Mouse (Mus musculus): ENCODE data around the gene Stfa2l1. TPM values are rescaled to one million over a fixed set of nuclear protein-coding genes. Genes with fewer than 3 reads are reported as not detected.
"Not testable (repeated sequence)": the region's sequence is repeated elsewhere in the genome, so short reads cannot be mapped to it uniquely, and the experiment has no call there.

Stfa2l1 gene
- polyA plus RNA-seq (2015; fragmentation: Nextera tagmentation; extraction: Ambion mirVana), result 0.79 and 1.4 TPM in 2 replicates

DNA sequence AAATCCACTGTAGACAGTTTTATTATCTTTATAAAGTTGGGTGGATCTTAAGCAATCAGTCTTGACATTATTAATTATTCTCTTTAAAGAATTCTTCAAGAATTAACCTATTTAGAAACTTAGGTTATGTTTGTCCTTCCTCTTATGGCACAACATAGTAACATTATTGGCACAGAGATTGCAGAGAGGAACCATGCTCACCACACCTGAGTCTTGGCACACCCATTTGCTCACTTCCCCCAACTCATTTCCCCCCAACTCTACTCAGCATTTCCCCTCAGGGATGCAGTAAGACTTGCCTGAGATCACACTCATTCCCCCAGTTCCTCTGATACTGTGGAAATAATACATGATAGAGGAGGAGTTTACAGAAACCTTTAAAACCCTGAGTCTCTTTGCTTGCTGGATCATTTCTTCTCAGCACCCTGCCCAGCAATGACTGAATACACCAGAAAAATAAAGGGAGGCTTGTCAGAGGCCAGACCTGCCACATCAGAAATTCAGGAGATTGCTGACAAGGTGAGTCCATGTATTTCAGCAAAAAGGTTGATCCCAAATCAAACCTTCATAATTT, at the start of gene Stfa2l1:
Gene Stfa2l1, plus strand, starts transcription at position 410 of the 574 bp plus-strand sequence.
- Histone ChIP-seq H3K9me3 (replicated peaks) (no peaks in the 10 kb centered on the region), H3K27me3 (no peaks in the 10 kb centered on the region), H3K4me3 (no peak within 1 kb of the TSS), H3K36me3 (no peaks in the 10 kb centered on the region), H3K4me2 (no peak within 1 kb of the TSS), H3K27ac (no peak within 1 kb of the TSS), H3K9ac (no peak within 1 kb of the TSS), H3K4me1 (replicated peaks) (no peaks in the 10 kb centered on the region)
- no peak for ATAC-seq (replicated peaks; ENCODE audit: insufficient number of reproducible peaks, insufficient read depth, low FRiP score, low read depth)

DNA sequence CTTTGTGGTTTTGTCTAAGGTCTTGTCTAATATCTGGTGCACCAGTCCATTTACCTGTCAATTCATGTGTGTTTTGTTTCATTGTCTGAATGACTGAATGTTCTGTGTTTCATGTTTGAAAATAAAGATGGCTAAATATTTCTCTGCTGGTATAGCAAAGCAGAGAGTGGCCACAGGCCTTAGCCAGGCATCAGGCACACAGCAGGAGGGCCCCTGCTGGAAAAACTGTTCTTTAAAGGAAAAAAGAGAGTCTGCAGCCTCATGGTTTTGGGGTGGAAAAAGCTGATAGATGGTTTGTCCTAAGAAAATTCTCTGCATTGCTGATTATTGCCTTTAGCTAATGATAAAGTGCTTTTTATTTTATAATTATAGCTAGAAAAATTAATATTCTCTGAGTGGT, 45.1 kb upstream of the Stfa2l1 start:
- H3K27me3 ChIP-seq; H3K4me3 ChIP-seq; H3K27ac ChIP-seq; H3K4me2 ChIP-seq; H3K4me1 ChIP-seq (replicated peaks); H3K9ac ChIP-seq; H3K9me3 ChIP-seq (replicated peaks); H3K36me3 ChIP-seq; ATAC-seq (replicated peaks; ENCODE audit: insufficient number of reproducible peaks, insufficient read depth, low FRiP score, low read depth): not testable (repeated sequence)

DNA sequence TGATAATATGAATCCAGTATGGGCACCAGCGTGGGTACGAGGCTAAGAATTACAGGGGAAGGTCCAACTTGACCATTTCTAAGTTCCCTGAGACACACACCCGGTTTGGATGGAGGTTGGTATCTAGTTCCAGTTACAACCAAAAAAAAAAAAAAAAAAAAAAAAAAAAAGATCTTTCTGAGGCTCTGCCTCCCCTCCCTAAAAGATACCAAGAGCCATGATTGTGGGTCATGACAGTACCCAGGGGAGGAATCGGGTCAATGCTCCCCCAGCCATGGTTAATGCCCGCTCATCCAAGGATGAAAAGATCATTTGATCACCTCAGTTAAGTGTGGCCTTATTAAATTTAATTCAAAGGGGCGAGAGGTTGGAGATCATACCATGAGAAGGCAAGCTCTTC, 40.9 kb upstream of the Stfa2l1 start:
- not testable (repeated sequence) for H3K4me3 ChIP-seq; H3K9ac ChIP-seq; H3K36me3 ChIP-seq; H3K4me2 ChIP-seq; H3K27me3 ChIP-seq; H3K27ac ChIP-seq; ATAC-seq (replicated peaks; ENCODE audit: insufficient number of reproducible peaks, insufficient read depth, low FRiP score, low read depth); H3K4me1 ChIP-seq (replicated peaks); H3K9me3 ChIP-seq (replicated peaks)
- 85% methylated on average over 6 of the region's 6 CpGs for WGBS

DNA sequence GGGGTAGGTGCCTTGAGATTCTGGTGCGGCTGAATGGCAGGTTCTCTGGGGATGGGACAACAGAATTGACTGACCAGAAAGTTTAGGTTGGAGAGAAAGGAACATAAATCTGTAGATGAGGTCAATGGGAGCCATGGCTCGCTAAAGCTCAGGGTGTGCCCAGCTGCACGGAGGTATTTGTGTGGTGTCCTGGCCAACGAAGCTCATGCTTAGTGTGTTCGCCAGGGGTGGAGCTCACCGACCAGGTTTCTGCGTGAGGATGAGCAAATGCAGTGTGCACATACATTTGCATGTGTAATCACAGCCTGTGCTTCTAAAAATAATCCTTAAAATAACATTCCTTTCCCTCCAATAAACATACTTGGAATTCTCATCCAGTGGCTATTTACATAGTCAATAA, 28.5 kb upstream of the Stfa2l1 start:
- H3K9ac ChIP-seq, result no peak overlapping the region
- H3K4me2 ChIP-seq, result no peak overlapping the region
- H3K4me3 ChIP-seq, result no peak overlapping the region
- WGBS, result 72% methylated on average over 7 of the region's 7 CpGs
- no peaks in the 10 kb centered on the region for H3K9me3 ChIP-seq (replicated peaks)
- no peaks in the 10 kb centered on the region for H3K36me3 ChIP-seq
- no peak overlapping the region for H3K27ac ChIP-seq
- no peak for ATAC-seq (replicated peaks; ENCODE audit: insufficient number of reproducible peaks, insufficient read depth, low FRiP score, low read depth)
- H3K27me3 ChIP-seq, result no peaks in the 10 kb centered on the region
- no peaks in the 10 kb centered on the region for H3K4me1 ChIP-seq (replicated peaks)

DNA sequence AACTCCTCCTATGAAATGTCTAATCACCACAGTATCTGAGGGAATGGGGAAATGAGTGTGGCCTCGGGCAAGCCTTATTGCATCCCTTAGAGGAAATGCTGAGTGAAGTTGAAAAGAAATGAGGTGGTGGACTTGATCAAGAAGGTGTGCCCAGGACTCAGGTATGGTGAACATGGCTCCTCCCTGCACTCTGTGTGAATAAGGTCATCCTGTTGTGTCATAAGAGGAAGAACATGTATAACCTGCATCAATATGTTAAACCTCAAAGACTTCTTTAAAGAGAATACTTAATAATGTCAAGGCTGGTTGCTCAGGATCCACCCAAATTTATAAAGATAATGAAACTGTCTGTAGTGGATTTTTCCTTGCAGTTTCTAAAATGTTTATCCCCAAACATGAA, 25.5 kb upstream of the Stfa2l1 start, which contains the start of gene Csta1:
Gene Csta1, minus strand, starts transcription at position 101 of the 400 bp plus-strand sequence.
- 61% methylated on average over 1 of the region's 1 CpGs for WGBS
- Histone ChIP-seq H3K9me3 (replicated peaks) (no peaks in the 10 kb centered on the region), H3K27me3 (no peaks in the 10 kb centered on the region), H3K4me3 (no peak within 1 kb of the TSS), H3K9ac (no peak within 1 kb of the TSS), H3K4me1 (replicated peaks) (no peaks in the 10 kb centered on the region), H3K36me3 (no peaks in the 10 kb centered on the region), H3K4me2 (no peak within 1 kb of the TSS), H3K27ac (no peak within 1 kb of the TSS)
- no peak for ATAC-seq (replicated peaks; ENCODE audit: insufficient number of reproducible peaks, insufficient read depth, low FRiP score, low read depth)

DNA sequence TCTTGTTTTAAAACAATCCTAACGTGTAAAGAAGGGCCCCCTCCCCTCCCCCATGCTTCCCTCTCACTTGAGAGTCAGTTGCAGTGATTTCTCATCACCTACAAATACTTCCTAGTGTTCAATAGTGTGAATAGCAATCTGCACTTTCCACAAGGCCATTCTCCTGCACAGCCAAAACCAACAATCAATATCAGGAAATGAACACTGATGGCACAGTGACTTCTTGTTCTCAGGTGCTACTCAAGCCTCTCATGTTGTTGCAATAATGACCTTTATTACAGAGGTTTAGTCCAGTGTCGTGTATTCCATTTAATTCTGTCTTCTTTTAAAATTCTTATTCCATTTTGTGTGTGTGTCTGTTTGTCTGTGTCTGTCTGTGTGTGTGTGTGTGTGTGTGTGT, 18.4 kb upstream of the Stfa2l1 start:
- no peak overlapping the region for H3K4me2 ChIP-seq
- no peaks in the 10 kb centered on the region for H3K36me3 ChIP-seq
- H3K9me3 ChIP-seq (replicated peaks), result no peaks in the 10 kb centered on the region
- 70% methylated on average over 2 of the region's 2 CpGs for WGBS
- H3K27me3 ChIP-seq, result no peaks in the 10 kb centered on the region
- no peak overlapping the region for H3K4me3 ChIP-seq
- no peaks in the 10 kb centered on the region for H3K4me1 ChIP-seq (replicated peaks)
- H3K27ac ChIP-seq, result no peak overlapping the region
- no peak for ATAC-seq (replicated peaks; ENCODE audit: insufficient number of reproducible peaks, insufficient read depth, low FRiP score, low read depth)
- no peak overlapping the region for H3K9ac ChIP-seq

DNA sequence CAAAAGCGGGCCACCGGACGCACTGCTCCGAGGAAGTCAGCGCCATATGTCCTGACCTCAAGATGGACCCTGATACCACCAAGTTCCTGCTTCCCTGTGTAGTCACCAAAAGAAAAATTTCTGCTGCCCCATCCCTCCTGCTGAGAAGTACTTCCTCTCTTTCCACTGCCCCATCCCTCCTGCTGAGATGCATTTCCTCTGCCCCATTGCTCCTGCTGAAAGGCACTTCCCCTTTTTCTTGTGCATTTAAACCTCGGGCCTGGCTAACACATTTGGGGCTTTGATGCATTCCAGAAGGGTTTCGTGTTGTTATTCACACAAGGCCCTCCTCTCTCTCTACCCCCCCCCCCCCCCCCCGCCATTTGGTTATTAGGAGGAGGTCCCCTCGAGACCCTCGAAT, 11.2 kb downstream of the Stfa2l1 start:
- not testable (repeated sequence) for H3K27me3 ChIP-seq; H3K36me3 ChIP-seq; H3K4me3 ChIP-seq; H3K27ac ChIP-seq; H3K4me1 ChIP-seq (replicated peaks); ATAC-seq (replicated peaks; ENCODE audit: insufficient number of reproducible peaks, insufficient read depth, low FRiP score, low read depth); H3K9me3 ChIP-seq (replicated peaks); H3K4me2 ChIP-seq; H3K9ac ChIP-seq
- WGBS, result 88% methylated on average over 9 of the region's 10 CpGs

DNA sequence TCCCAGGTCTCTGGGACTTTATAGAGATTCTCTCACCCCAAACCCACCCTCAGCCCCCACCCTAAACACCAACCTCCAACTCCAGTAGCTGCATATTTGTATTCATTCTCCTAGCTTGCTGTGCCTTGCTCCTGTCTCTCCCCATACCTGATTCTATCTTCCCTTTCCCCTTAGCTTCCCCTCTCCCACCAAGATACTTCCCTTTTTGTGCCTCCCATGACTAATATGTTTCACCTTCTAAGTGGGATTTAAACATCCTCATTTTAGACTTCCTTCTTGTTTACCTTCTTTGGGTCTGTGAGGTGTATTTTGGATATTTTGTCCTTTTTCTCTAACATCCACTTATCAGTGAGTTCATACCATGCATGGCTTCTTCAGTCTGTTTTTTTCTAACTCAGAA, 19.5 kb downstream of the Stfa2l1 start:
- Histone ChIP-seq H3K4me1 (replicated peaks) (no peaks in the 10 kb centered on the region), H3K27ac (no peak overlapping the region), H3K4me2 (no peak overlapping the region), H3K9ac (no peak overlapping the region), H3K36me3 (no peaks in the 10 kb centered on the region), H3K9me3 (replicated peaks) (no peaks in the 10 kb centered on the region), H3K4me3 (no peak overlapping the region), H3K27me3 (no peaks in the 10 kb centered on the region)
- ATAC-seq (replicated peaks; ENCODE audit: insufficient number of reproducible peaks, insufficient read depth, low FRiP score, low read depth), result no peak

DNA sequence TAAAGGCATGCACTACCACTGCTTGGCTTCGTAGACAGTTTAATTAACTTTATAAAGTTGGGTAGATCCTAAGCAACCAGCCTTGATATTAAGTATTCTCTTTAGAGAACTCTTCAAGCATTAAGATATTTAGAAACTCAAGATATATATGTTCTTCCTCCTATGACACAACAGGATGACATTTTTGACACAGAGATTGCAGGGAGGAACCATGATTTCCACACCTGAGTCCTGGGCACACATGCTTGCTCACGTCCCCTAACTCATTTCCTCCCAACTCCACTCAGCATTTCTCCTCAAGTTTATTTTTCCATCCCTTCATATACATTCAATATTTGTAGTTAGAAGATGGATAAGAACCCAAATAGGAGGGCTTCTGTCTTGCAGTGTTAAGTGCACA, 23.3 kb downstream of the Stfa2l1 start:
- Histone ChIP-seq H3K27me3 (no peaks in the 10 kb centered on the region), H3K9me3 (replicated peaks) (no peaks in the 10 kb centered on the region), H3K4me2 (no peak overlapping the region), H3K36me3 (no peaks in the 10 kb centered on the region), H3K9ac (no peak overlapping the region), H3K27ac (no peak overlapping the region), H3K4me3 (no peak overlapping the region), H3K4me1 (replicated peaks) (no peaks in the 10 kb centered on the region)
- 73% methylated on average over 2 of the region's 2 CpGs for WGBS
- no peak for ATAC-seq (replicated peaks; ENCODE audit: insufficient number of reproducible peaks, insufficient read depth, low FRiP score, low read depth)

DNA sequence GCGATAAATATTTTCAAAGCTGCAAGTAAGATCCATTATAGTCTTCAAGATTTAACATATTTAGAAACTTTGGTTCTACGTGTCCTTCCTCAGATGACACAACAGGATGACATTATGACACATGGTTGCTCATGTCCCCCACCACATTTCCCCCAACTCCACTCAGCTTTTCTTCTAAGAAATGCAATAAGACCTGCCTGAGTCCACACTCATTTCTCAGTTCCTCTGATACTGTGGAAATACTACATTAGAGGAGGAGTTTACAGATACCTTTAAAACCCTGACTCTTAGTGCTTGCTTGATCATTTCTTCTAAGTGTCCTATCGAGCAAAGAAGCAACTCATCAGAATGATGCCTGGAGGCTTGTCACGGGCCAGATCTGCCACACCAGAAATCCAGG, 27.3 kb downstream of the Stfa2l1 start, which contains the start of gene Gm5483:
Gene Gm5483, plus strand, starts transcription at position 301 of the 400 bp plus-strand sequence.
- not testable (repeated sequence) for H3K9ac ChIP-seq; H3K4me1 ChIP-seq (replicated peaks); H3K27ac ChIP-seq; ATAC-seq (replicated peaks; ENCODE audit: insufficient number of reproducible peaks, insufficient read depth, low FRiP score, low read depth); H3K4me3 ChIP-seq; H3K27me3 ChIP-seq; H3K4me2 ChIP-seq; H3K9me3 ChIP-seq (replicated peaks); H3K36me3 ChIP-seq
- 65% methylated on average over 4 of the region's 4 CpGs for WGBS

DNA sequence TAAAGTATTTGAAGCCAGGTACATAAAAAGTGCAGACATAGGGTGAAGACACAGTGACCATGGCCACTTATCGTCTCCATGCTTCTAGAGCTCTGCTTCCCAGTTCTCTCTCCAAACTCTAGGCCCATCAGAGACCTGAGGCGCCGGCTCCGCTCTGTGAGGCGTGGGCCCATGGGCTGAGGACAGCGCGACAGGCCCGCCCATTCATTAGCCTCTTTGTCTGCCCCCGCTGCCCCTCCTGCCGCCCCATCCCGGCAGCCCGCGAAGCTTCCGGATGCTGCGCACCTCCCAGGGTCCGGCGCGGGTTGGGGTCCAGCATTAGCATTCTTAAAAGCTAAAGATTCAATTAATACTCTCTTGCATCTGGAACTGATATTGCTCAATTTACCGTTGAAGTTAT, 42.6 kb downstream of the Stfa2l1 start:
- Histone ChIP-seq H3K27me3 (no peaks in the 10 kb centered on the region), H3K9me3 (replicated peaks) (no peaks in the 10 kb centered on the region), H3K4me2 (no peak overlapping the region), H3K27ac (no peak overlapping the region), H3K36me3 (no peaks in the 10 kb centered on the region), H3K9ac (no peak overlapping the region), H3K4me3 (no peak overlapping the region), H3K4me1 (replicated peaks) (no peaks in the 10 kb centered on the region)
- 51% methylated on average over 19 of the region's 19 CpGs for WGBS
- ATAC-seq (replicated peaks; ENCODE audit: insufficient number of reproducible peaks, insufficient read depth, low FRiP score, low read depth), result no peak

DNA sequence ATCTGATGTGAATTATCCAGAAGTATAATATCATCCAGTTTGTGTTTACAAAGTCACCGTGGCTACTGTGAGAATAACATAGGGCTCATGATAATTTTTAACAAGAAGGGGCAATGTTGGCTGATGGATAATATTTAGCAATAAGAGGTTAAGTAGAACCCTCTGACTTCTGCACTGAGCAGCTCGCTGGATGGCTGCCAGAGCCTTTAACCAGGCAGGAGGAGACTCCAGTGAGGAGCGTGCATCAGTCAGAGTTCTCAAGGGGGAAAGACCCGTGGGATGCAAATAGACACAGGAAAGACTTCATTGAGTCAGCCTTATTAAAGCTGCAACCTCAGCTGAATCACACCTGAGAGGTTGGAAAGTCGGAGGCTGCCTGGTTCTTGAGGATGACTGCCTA, 47.2 kb downstream of the Stfa2l1 start:
- Histone ChIP-seq H3K4me1 (replicated peaks) (no peaks in the 10 kb centered on the region), H3K27me3 (no peaks in the 10 kb centered on the region), H3K4me3 (no peak overlapping the region), H3K36me3 (no peaks in the 10 kb centered on the region), H3K9ac (no peak overlapping the region), H3K27ac (no peak overlapping the region), H3K4me2 (no peak overlapping the region), H3K9me3 (replicated peaks) (no peaks in the 10 kb centered on the region)
- no peak for ATAC-seq (replicated peaks; ENCODE audit: insufficient number of reproducible peaks, insufficient read depth, low FRiP score, low read depth)
- WGBS, result 61% methylated on average over 5 of the region's 5 CpGs

All from heart, embryonic 15.5 days (tissue).